Mouse (Mus musculus): ENCODE measurements at regions not wholly inside any gene's neighbourhood (a gene's known extent, or its start where the extent isn't known, plus 50 kb on each side); places are given as distances from the start of the nearest gene placed in this dataset.

DNA sequence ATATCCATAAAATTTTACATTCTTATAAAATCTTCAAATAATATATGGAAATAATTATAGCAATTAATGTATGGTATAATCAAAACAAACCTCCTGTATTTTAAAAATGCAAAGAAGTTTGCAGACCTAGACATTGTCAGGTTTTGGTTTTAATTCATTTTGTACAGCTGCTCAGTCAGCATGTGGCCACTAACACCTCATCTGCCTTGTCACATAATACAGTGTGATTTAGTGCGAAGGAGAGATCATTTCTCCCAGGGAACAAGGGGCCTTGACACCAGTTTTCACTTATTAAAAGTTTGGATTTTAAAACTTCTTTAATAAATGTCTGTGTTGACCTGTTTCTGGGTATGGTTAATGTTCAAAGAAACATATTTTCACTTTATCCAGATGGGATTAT lies 1126.6 kb upstream of the Pcdh20 start:
- H3K27ac ChIP-seq (ENCODE audit: low read length) = no peak overlapping the region
- no peaks in the 10 kb centered on the region for H3K9me3 ChIP-seq (ENCODE audit: control insufficient read depth, low read depth, low read length)
- ATAC-seq (ENCODE audit: insufficient number of reproducible peaks, insufficient read depth, low FRiP score, low read depth) = no peak
- no peak overlapping the region for H3K4me2 ChIP-seq (replicated peaks; ENCODE audit: low read depth, low read length)
- no peak overlapping the region for H3K4me3 ChIP-seq (ENCODE audit: low read depth, low read length)
- no peaks in the 10 kb centered on the region for H3K4me1 ChIP-seq (ENCODE audit: control insufficient read depth, insufficient read depth, low read length)
- no peaks in the 10 kb centered on the region for H3K36me3 ChIP-seq (ENCODE audit: control insufficient read depth, insufficient read depth, low read length)
- no peak overlapping the region for H3K9ac ChIP-seq (replicated peaks; ENCODE audit: low read depth, low read length)
- WGBS = 83% methylated on average over 1 of the region's 1 CpGs
- H3K27me3 ChIP-seq (ENCODE audit: control insufficient read depth, insufficient read depth, low read length) = no peaks in the 10 kb centered on the region

DNA sequence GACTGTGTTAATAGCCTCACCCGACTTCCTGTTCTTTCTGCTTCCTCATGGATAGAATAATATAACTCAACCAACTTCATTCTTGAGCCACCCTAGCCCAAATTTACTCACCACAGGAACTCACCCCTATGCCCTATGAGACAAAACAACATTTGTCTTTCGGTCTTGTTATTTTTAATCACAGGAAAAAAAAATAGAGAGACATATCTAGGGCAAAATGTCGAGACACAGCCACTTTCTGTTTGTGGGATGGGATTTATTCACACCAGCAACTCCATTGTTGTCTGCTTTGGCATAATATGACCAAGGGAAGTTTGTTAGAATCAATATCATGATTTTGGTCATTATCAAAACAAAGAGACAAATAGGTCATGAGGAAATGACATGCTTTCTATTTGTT lies 1102.4 kb upstream of the Pcdh20 start:
- 77% methylated on average over 3 of the region's 3 CpGs for whole genome bisulfite sequencing
- H3K4me2 ChIP-seq (replicated peaks; ENCODE audit: low read depth, low read length) = no peak overlapping the region
- H3K27ac ChIP-seq (ENCODE audit: low read length) = no peak overlapping the region
- no peak overlapping the region for H3K9ac ChIP-seq (replicated peaks; ENCODE audit: low read depth, low read length)
- ATAC-seq (ENCODE audit: insufficient number of reproducible peaks, insufficient read depth, low FRiP score, low read depth) = no peak
- H3K4me3 ChIP-seq (ENCODE audit: low read depth, low read length) = no peak overlapping the region
- H3K9me3 ChIP-seq (ENCODE audit: control insufficient read depth, low read depth, low read length) = no peaks in the 10 kb centered on the region
- no peaks in the 10 kb centered on the region for H3K27me3 ChIP-seq (ENCODE audit: control insufficient read depth, insufficient read depth, low read length)
- no peaks in the 10 kb centered on the region for H3K36me3 ChIP-seq (ENCODE audit: control insufficient read depth, insufficient read depth, low read length)
- H3K4me1 ChIP-seq (ENCODE audit: control insufficient read depth, insufficient read depth, low read length) = no peaks in the 10 kb centered on the region

DNA sequence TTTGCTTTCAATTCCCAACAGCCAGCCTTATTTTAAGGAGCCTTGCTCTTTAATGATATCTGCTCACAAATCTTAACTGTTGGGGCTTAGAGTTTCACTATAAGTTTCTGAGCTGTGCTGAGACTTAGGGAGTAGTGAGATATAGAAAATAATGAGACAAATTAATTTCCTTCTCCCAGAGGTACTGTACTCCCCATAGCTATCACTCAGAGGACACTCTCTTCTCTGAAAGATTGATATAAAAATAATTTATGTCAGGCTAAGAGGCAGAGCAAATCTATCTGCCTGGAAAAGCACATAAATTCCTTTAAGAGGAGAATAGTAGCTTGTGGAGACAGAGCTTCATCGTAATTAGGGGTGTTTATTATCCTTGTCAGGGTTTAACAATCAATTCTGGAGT lies 1100.5 kb upstream of the Pcdh20 start:
- H3K27me3 ChIP-seq (ENCODE audit: control insufficient read depth, insufficient read depth, low read length) = no peaks in the 10 kb centered on the region

DNA sequence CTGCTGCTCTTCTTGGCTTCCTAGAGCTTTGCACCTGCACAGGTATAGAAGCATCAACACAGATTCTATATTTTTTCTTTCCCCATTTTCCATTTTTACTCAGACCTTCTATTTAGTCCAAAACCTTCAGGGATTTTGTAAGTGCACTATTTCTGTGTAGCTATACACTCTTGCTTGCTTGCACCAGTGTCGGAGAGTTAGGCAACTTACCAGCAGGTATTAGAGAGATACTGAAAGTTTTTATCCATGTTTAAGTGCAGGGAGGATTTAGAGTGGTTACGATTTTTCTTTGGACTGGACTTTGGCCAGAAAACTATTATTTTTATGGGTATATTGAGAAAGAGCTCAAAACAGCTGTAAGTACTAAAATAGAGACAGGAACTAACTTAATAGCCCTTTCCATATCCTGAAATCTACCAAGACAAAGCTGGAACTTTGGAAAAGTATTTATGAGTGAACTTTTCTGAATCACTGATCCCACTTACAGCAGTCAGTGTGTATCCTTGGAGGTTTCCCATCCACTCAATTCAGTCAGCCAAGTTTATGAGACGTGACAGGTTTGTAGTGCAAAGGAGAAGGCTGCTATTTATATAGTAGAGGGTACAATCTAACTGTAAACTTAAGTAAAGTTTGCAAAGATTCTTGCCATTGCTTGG lies 1088.8 kb upstream of the Pcdh20 start:
- Histone ChIP-seq H3K9me3 (ENCODE audit: control insufficient read depth, low read depth, low read length) (no peaks in the 10 kb centered on the region), H3K36me3 (ENCODE audit: control insufficient read depth, insufficient read depth, low read length) (no peaks in the 10 kb centered on the region), H3K27me3 (ENCODE audit: control insufficient read depth, insufficient read depth, low read length) (no peaks in the 10 kb centered on the region), H3K27ac (ENCODE audit: low read length) (no peak overlapping the region), H3K4me2 (replicated peaks; ENCODE audit: low read depth, low read length) (no peak overlapping the region), H3K4me1 (ENCODE audit: control insufficient read depth, insufficient read depth, low read length) (no peaks in the 10 kb centered on the region), H3K9ac (replicated peaks; ENCODE audit: low read depth, low read length) (no peak overlapping the region), H3K4me3 (ENCODE audit: low read depth, low read length) (no peak overlapping the region)
- 46% methylated on average over 3 of the region's 3 CpGs for WGBS
- ATAC-seq (ENCODE audit: insufficient number of reproducible peaks, insufficient read depth, low FRiP score, low read depth) = peak; percentile 37; the same call in 1 of the 2 replicates

More for the DNA sequence above, 1100.5 kb upstream of the Pcdh20 start:
- no peak overlapping the region for H3K9ac ChIP-seq (replicated peaks; ENCODE audit: low read depth, low read length)
- H3K27ac ChIP-seq (ENCODE audit: low read length) = no peak overlapping the region
- no peaks in the 10 kb centered on the region for H3K4me1 ChIP-seq (ENCODE audit: control insufficient read depth, insufficient read depth, low read length)
- no peak overlapping the region for H3K4me3 ChIP-seq (ENCODE audit: low read depth, low read length)
- H3K4me2 ChIP-seq (replicated peaks; ENCODE audit: low read depth, low read length) = no peak overlapping the region
- WGBS = 31% methylated on average over 1 of the region's 1 CpGs
- H3K36me3 ChIP-seq (ENCODE audit: control insufficient read depth, insufficient read depth, low read length) = no peaks in the 10 kb centered on the region
- H3K9me3 ChIP-seq (ENCODE audit: control insufficient read depth, low read depth, low read length) = no peaks in the 10 kb centered on the region
- ATAC-seq (ENCODE audit: insufficient number of reproducible peaks, insufficient read depth, low FRiP score, low read depth) = no peak

DNA sequence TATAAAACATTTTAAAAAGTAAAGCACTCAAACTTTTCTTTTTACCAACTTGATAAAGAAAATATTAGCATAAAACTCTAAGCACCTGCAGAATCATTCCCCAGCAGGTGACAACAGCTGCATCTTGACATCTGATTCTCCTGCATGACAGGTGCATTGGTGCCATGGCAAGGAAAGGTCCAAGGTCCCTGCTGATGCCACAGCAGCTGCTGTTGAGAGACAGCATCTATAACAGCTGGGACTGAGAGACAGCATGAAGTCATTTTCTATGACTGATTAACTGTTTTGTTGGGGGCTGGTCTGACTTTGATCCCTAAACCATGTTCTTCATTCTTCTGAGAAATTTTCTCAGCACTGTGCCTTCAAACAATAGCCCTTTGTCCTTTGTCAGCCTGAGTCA lies 1086.1 kb upstream of the Pcdh20 start:
- Histone ChIP-seq H3K36me3 (ENCODE audit: control insufficient read depth, insufficient read depth, low read length) (no peaks in the 10 kb centered on the region), H3K9ac (replicated peaks; ENCODE audit: low read depth, low read length) (no peak overlapping the region), H3K9me3 (ENCODE audit: control insufficient read depth, low read depth, low read length) (no peaks in the 10 kb centered on the region), H3K4me2 (replicated peaks; ENCODE audit: low read depth, low read length) (no peak overlapping the region), H3K4me1 (ENCODE audit: control insufficient read depth, insufficient read depth, low read length) (no peaks in the 10 kb centered on the region), H3K27me3 (ENCODE audit: control insufficient read depth, insufficient read depth, low read length) (no peaks in the 10 kb centered on the region), H3K4me3 (ENCODE audit: low read depth, low read length) (no peak overlapping the region), H3K27ac (ENCODE audit: low read length) (no peak overlapping the region)
- ATAC-seq (ENCODE audit: insufficient number of reproducible peaks, insufficient read depth, low FRiP score, low read depth) = no peak

DNA sequence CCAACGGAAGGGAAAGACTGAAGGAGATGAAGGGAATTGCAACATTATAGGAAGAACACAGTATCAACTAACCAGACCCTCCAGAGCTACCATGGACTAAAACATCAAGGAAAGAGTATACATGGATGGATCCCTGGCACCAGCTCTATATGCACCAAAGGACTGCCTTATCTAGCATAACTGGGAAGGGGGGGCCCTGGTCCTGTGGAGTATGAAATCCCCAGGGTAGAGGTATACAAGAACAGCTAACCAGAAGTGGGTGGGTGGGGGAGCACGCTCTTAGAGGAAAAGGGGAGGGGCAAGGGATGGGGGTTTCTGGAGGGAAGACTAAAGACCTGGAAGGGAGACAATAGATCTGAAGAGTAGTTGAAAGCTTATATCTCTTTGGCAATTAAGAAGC lies 1085.0 kb upstream of the Pcdh20 start:
- no peaks in the 10 kb centered on the region for H3K36me3 ChIP-seq (ENCODE audit: control insufficient read depth, insufficient read depth, low read length)
- no peak overlapping the region for H3K4me3 ChIP-seq (ENCODE audit: low read depth, low read length)
- ATAC-seq (ENCODE audit: insufficient number of reproducible peaks, insufficient read depth, low FRiP score, low read depth) = no peak
- H3K4me2 ChIP-seq (replicated peaks; ENCODE audit: low read depth, low read length) = no peak overlapping the region
- no peaks in the 10 kb centered on the region for H3K27me3 ChIP-seq (ENCODE audit: control insufficient read depth, insufficient read depth, low read length)
- no peak overlapping the region for H3K9ac ChIP-seq (replicated peaks; ENCODE audit: low read depth, low read length)
- no peaks in the 10 kb centered on the region for H3K9me3 ChIP-seq (ENCODE audit: control insufficient read depth, low read depth, low read length)
- 77% methylated on average over 2 of the region's 2 CpGs for WGBS
- H3K27ac ChIP-seq (ENCODE audit: low read length) = no peak overlapping the region
- H3K4me1 ChIP-seq (ENCODE audit: control insufficient read depth, insufficient read depth, low read length) = no peaks in the 10 kb centered on the region

DNA sequence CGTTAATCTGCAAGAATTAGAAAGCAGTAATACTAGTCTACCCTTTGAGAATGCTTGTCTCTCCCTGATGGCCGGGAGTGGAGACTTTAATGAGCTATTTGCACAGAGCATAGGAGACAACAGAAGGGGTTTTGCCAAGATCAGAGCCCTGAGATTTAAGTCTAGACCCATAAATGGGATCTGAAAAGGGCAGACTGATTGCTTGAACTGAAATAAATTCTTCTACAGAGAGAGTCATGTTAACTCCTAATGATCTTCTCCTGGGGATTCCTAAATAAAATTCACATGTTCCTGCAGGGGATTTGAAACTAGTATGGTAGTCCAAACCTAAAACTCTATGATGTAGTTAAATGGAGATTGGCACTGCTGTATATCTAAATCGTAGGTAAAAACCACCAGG lies 1082.9 kb upstream of the Pcdh20 start:
- H3K9ac ChIP-seq (replicated peaks; ENCODE audit: low read depth, low read length) = no peak overlapping the region
- no peaks in the 10 kb centered on the region for H3K4me1 ChIP-seq (ENCODE audit: control insufficient read depth, insufficient read depth, low read length)
- 79% methylated on average over 3 of the region's 3 CpGs for WGBS
- H3K9me3 ChIP-seq (ENCODE audit: control insufficient read depth, low read depth, low read length) = no peaks in the 10 kb centered on the region
- no peak overlapping the region for H3K4me2 ChIP-seq (replicated peaks; ENCODE audit: low read depth, low read length)
- no peak for ATAC-seq (ENCODE audit: insufficient number of reproducible peaks, insufficient read depth, low FRiP score, low read depth)
- no peaks in the 10 kb centered on the region for H3K36me3 ChIP-seq (ENCODE audit: control insufficient read depth, insufficient read depth, low read length)
- no peak overlapping the region for H3K27ac ChIP-seq (ENCODE audit: low read length)
- no peak overlapping the region for H3K4me3 ChIP-seq (ENCODE audit: low read depth, low read length)
- H3K27me3 ChIP-seq (ENCODE audit: control insufficient read depth, insufficient read depth, low read length) = no peaks in the 10 kb centered on the region
